Mouse (Mus musculus): ENCODE data around the gene Cma2. TPM values are rescaled to one million over a fixed set of nuclear protein-coding genes. Genes with fewer than 3 reads are reported as not detected.
"Not testable (repeated sequence)": the region's sequence is repeated elsewhere in the genome, so short reads cannot be mapped to it uniquely, and the experiment has no call there.

Gene Cma2
- polyA plus RNA-seq, 1 experiment: not detected

DNA sequence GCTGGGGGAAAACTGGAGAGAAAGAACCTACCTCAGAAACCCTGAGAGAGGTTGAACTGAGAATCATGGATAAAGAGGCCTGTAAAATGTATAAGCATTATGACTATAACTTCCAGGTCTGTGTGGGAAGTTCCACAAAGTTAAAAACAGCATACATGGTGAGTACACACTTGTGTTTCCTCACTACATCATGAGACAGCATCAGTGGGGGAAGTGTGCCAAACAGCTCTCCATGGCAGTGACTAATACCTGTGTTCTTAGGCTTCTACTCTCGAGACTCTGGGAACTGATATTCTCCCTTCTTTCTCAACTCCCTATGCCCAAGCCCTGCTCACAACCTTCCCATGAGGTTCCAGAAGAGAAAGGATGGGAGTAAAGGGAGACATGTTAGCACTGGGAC is 68.7 kb downstream of the Cma2 start:
- Histone ChIP-seq H3K4me3 (replicated peaks) (no peak overlapping the region), H3K4me1 (ENCODE audit: control insufficient read depth) (peaks cover 31% of the 10 kb centered on the region)
- no peak for TF ChIP-seq TAL1 (IDR thresholded peaks at IDR 0.05; ENCODE audit: low read length)
- no peak for TF ChIP-seq GATA1 (IDR thresholded peaks at IDR 0.05; ENCODE audit: low read length)

GRCm38 (mm10) chr14:56021305-56021704 is 70.5 kb downstream of the Cma2 start:
- not testable (repeated sequence) for H3K4me3 ChIP-seq (replicated peaks); H3K36me3 ChIP-seq (ENCODE audit: control insufficient read depth); H3K27me3 ChIP-seq (ENCODE audit: control insufficient read depth); H3K9me3 ChIP-seq (ENCODE audit: control insufficient read depth, low read length)
- peaks cover 33% of the 10 kb centered on the region for H3K4me1 ChIP-seq (ENCODE audit: control insufficient read depth)
- TF ChIP-seq TAL1 (IDR thresholded peaks at IDR 0.05; ENCODE audit: low read length): peak; percentile 41; the same call in 2 of the 3 replicates
- 0 out of 2 replicates have a peak, but pooled peaks have one; percentile 21 for TF ChIP-seq GATA1 (IDR thresholded peaks at IDR 0.05; ENCODE audit: low read length)

More for the DNA sequence above, 68.7 kb downstream of the Cma2 start:
- Histone ChIP-seq H3K9me3 (ENCODE audit: control insufficient read depth, low read length) (no peaks in the 10 kb centered on the region), H3K27me3 (ENCODE audit: control insufficient read depth) (peaks cover 5% of the 10 kb centered on the region), H3K36me3 (ENCODE audit: control insufficient read depth) (no peaks in the 10 kb centered on the region)

Other genes starting within 250 kb of the Cma2 start
- gene Tgm1, start 237.1 kb upstream of the Cma2 start, polyA plus RNA-seq (2012): 0.03 and 0.05 TPM in 2 replicates
- gene Rabggta, start 228.7 kb upstream of the Cma2 start, polyA plus RNA-seq (2012): 0.28 and 0.46 TPM in 2 replicates
- 0.64 TPM in 1 of 2 replicates, not detected in the other for gene Dhrs1, start 205.3 kb upstream of the Cma2 start, polyA plus RNA-seq (2012)
- 1.1 and 1.5 TPM in 2 replicates for gene Nop9, start 205.3 kb upstream of the Cma2 start, polyA plus RNA-seq (2012)
- gene Cideb, start 192.5 kb upstream of the Cma2 start, polyA plus RNA-seq (2012): 0.08 and 0.22 TPM in 2 replicates
- not detected in 2 replicates for gene Ltb4r2, start 189.6 kb upstream of the Cma2 start, polyA plus RNA-seq (2012)
- 0.08 and 0.13 TPM in 2 replicates for gene Ltb4r1, start 185.0 kb upstream of the Cma2 start, polyA plus RNA-seq (2012)
- gene Adcy4, start 166.9 kb upstream of the Cma2 start, polyA plus RNA-seq (2012): 0.02 TPM in 1 of 2 replicates, not detected in the other
- 0.47 and 0.58 TPM in 2 replicates for gene Ripk3, start 162.1 kb upstream of the Cma2 start, polyA plus RNA-seq (2012)
- not detected in 2 replicates for gene Nfatc4, start 127.8 kb upstream of the Cma2 start, polyA plus RNA-seq (2012)
- gene Nynrin, start 97.0 kb upstream of the Cma2 start, polyA plus RNA-seq (2012): 0.01 and 0.02 TPM in 2 replicates
- 0.01 TPM in 1 of 2 replicates, not detected in the other for gene Cbln3, start 66.6 kb upstream of the Cma2 start, polyA plus RNA-seq (2012)
- gene Khnyn, start 66.0 kb upstream of the Cma2 start, polyA plus RNA-seq (2012): 1.3 and 1.9 TPM in 2 replicates
- gene Sdr39u1, start 50.7 kb upstream of the Cma2 start, polyA plus RNA-seq (2012): 0.18 and 0.20 TPM in 2 replicates
- gene Cma1, start 6.3 kb upstream of the Cma2 start, polyA plus RNA-seq (2012): not detected in 2 replicates
- not detected in 2 replicates for gene Mcpt1, start 67.0 kb downstream of the Cma2 start, polyA plus RNA-seq (2012)
- gene Mcpt9, start 79.5 kb downstream of the Cma2 start, polyA plus RNA-seq (2012): not detected in 2 replicates
- not detected in 2 replicates for gene Mcpt2, start 91.1 kb downstream of the Cma2 start, polyA plus RNA-seq (2012)
- gene Mcpt4, start 111.3 kb downstream of the Cma2 start, polyA plus RNA-seq (2012): not detected in 2 replicates
- gene Mcpt8, start 134.3 kb downstream of the Cma2 start, polyA plus RNA-seq (2012): 0.31 and 0.52 TPM in 2 replicates
- 0.31 and 0.42 TPM in 2 replicates for gene Ctsg, start 151.6 kb downstream of the Cma2 start, polyA plus RNA-seq (2012)
- not detected in 2 replicates for gene Gzme, start 169.6 kb downstream of the Cma2 start, polyA plus RNA-seq (2012)
- not detected in 2 replicates for gene Gzmd, start 181.6 kb downstream of the Cma2 start, polyA plus RNA-seq (2012)
- gene Gzmg, start 208.6 kb downstream of the Cma2 start, polyA plus RNA-seq (2012): not detected in 2 replicates
- not detected in 2 replicates for gene Gzmn, start 223.6 kb downstream of the Cma2 start, polyA plus RNA-seq (2012)

Data from erythroblast, embryonic 14.5 days (primary cell).